Mouse (Mus musculus) intestine, embryonic 16.5 days (tissue): ENCODE data around the gene Ubac1. TPM values are rescaled to one million over a fixed set of nuclear protein-coding genes. Genes with fewer than 3 reads are reported as not detected.

ENCODE experiments used
- ATAC-seq: fragments of 200-750 bp; cut with Nextera tagmentation; 2 replicates; pipeline ENCODE4 v1.8.0; 2017; ENCODE audit warnings: moderate TSS enrichment, moderate library complexity
- H3K27ac ChIP-seq: fragments of 300-500 bp; sonication (generic); 2 replicates; pipeline ENCODE4 v1.5.1; 2014; ENCODE audit warnings: mild to moderate bottlenecking, low read length
- H3K27me3 ChIP-seq: fragments of 300-500 bp; sonication (generic); replicated peaks from 2 replicates; pipeline ENCODE4 v1.6.1; 2014; ENCODE audit warnings: low read length, control low read depth, mixed read lengths; ENCODE audit not compliant: control insufficient read depth, insufficient read depth
- H3K36me3 ChIP-seq: fragments of 300-500 bp; sonication (generic); 2 replicates; pipeline ENCODE4 v1.6.1; 2014; ENCODE audit warnings: low read length, control low read depth; ENCODE audit not compliant: control insufficient read depth, insufficient read depth
- H3K4me1 ChIP-seq: fragments of 300-500 bp; sonication (generic); 2 replicates; pipeline ENCODE4 v1.6.1; 2014; ENCODE audit warnings: low read length, control low read depth, mixed read lengths; ENCODE audit not compliant: control insufficient read depth, insufficient read depth
- H3K4me2 ChIP-seq: fragments of 300-500 bp; sonication (generic); 2 replicates; pipeline ENCODE4 v1.6.1; 2014; ENCODE audit warnings: low read depth, low read length, control low read depth
- H3K4me3 ChIP-seq: fragments of 300-500 bp; sonication (generic); 2 replicates; pipeline ENCODE4 v1.5.1; 2014; ENCODE audit warnings: mild to moderate bottlenecking, low read length
- H3K9ac ChIP-seq: fragments of 300-500 bp; sonication (generic); 2 replicates; pipeline ENCODE4 v1.6.1; 2014; ENCODE audit warnings: low read depth, low read length
- H3K9me3 ChIP-seq: fragments of 300-500 bp; sonication (generic); 2 replicates; pipeline ENCODE4 v1.6.1; 2016; ENCODE audit warnings: low read length, control low read depth; ENCODE audit not compliant: control insufficient read depth
- WGBS: fragments of 180-500 bp; shearing (Covaris S2); extraction: QIAGEN DNeasy Blood & Tissue Kit; methylation state at CpG from one replicate; pipeline ENCODE4 v1.1.7; 2014; 5-methylcytosine and 5-hydroxymethylcytosine counted together
- polyA plus RNA-seq: library from polyadenylated mRNA; unstranded; fragments of >200 nt; fragmentation: Nextera tagmentation; extraction: Ambion mirVana; gene quantifications from 2 replicates; pipeline ENCODE4 v1.2.1, GENCODE M21; 2015

Gene Ubac1
- polyA plus RNA-seq, 1 experiment from 2014 or later: 80.1 TPM

DNA sequence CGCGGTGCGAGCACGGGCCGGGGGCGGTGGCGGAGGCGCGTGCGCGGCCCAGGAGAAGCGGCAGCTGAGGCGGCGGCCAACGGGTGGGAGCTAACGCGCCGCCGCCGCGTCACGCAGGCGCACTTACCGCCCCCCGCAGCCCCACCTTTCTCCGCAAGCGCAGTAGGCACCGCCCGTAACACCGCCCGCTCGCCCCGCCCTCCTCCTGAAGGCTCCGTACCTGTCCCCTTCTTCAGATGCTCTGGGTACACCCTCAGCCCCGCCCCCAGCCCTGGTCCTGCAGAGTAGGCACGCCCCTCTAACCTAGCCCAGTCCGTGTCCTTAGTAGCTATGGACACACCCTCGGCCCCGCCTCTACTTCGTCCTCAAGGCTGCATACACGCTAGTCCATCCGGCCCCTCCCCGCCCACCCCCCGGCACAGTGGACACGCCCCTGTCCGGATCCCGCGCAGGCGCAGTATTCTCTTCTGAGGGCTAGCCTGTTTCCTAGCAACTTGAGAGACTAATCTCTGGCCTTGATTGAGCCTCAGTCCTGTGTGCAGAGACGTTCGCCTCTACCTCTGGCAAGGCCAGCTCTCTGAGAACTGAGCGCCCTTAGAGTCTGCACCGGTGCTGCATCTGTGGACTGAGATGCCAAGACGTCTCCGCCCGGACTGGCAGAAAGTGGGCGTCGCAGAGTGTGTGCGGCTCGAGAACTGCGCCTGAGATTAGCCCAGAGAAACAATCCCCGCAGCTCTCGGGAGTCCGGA is 38.2 kb downstream of the Ubac1 start, which contains the start of gene Camsap1:
TSS of gene Camsap1 (minus strand) at position 124 of the 749 bp plus-strand sequence.
- H3K4me2 ChIP-seq: peak within 1 kb of the TSS; percentile 92
- H3K9me3 ChIP-seq: no peaks in the 10 kb centered on the region
- no peaks in the 10 kb centered on the region for H3K27me3 ChIP-seq
- H3K9ac ChIP-seq: peak within 1 kb of the TSS; percentile 90
- H3K4me3 ChIP-seq: peak within 1 kb of the TSS; percentile 94
- peak within 1 kb of the TSS; percentile 76 for H3K27ac ChIP-seq
- under 1% methylated on average over 51 of the region's 64 CpGs for WGBS
- no peaks in the 10 kb centered on the region for H3K36me3 ChIP-seq
- H3K4me1 ChIP-seq: peaks cover 31% of the 10 kb centered on the region
- ATAC-seq: peak; percentile 100

DNA sequence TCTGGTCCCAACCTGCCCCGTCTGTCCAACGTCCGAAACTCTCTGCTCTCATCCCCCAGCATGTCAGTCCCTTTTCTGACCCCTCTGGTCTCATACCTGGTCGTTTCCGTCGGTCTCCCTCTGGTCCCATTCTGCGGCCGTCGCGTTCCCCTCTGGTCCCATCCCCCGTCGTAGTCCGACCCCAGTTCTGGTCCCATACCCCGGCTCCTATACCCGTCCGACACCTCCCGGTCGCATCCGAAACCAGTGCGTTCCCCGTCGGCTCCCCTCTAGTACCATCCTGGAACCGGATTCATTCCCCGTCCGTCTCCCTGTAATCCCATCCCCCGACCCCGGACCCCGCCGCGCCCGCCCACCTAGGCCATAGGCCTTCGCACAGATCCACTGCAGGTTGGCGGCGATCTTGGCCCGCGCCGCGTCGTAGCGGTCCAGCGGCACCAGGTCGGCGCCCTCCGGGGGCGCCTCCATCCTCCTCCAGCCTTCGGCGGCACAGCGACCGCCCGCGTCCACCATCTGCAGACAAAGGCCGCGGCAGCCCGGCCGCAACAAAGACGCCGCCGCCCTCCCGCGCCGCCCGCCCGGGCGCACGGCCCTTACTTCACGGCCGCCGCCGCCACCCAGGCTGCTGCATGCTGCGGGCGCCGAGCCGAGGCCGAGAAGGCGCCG is 39.0 kb downstream of the Ubac1 start:
- H3K4me1 ChIP-seq: peaks cover 35% of the 10 kb centered on the region
- no peaks in the 10 kb centered on the region for H3K36me3 ChIP-seq
- WGBS: under 1% methylated on average over 75 of the region's 76 CpGs
- H3K27ac ChIP-seq: peak overlapping the region; percentile 76
- H3K4me3 ChIP-seq: peak overlapping the region; percentile 94
- H3K9ac ChIP-seq: peak overlapping the region; percentile 90
- peak; percentile 11; the same call in 1 of the 2 replicates for ATAC-seq
- peak overlapping the region; percentile 92 for H3K4me2 ChIP-seq
- H3K27me3 ChIP-seq: no peaks in the 10 kb centered on the region
- H3K9me3 ChIP-seq: no peaks in the 10 kb centered on the region

DNA sequence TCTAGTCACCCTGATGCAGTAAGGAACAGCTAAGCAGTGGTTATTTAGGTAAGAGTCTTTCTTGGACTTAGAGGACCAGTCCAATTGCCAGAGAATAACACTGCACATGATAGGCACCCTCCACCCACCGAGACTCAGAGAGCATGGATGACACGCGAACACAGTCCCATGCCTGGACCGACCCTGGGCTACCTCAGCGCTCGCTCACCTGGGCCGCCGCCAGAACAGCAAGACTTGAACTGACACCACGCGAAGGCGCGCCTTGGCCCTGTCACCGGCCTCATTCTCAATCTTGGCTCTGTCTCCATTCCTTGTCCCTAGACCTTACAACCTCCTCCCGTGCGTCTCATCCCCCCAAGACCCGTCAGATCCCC is 39.5 kb downstream of the Ubac1 start:
- Histone ChIP-seq H3K27me3 (no peaks in the 10 kb centered on the region), H3K9ac (peak overlapping the region; percentile 90), H3K4me1 (peaks cover 35% of the 10 kb centered on the region), H3K4me2 (peak overlapping the region; percentile 92), H3K9me3 (no peaks in the 10 kb centered on the region), H3K27ac (no peak overlapping the region), H3K36me3 (no peaks in the 10 kb centered on the region), H3K4me3 (peak overlapping the region; percentile 94)
- WGBS: 0% methylated on average over 16 of the region's 16 CpGs
- no peak for ATAC-seq

DNA sequence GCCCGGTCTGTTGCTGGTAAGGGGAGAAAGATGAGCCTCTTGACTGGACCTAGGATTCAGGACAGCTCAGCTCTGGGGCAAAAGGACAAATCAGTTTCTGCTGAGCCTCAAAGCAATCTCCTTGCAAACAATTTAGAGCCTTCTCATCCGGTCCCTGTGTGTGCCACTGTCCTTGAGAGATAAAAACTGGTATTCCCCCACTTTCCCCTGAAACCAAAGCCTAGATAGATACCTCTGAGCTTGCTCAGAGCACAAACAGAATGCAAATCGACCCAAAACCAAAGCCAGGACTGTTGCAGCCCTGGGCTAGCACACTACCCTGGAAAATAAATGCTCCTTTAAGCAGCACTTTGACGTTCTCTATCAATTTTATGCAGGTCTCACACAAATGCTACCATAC is 42.5 kb downstream of the Ubac1 start:
- Histone ChIP-seq H3K4me1 (peaks cover 33% of the 10 kb centered on the region), H3K4me2 (no peak overlapping the region), H3K36me3 (no peaks in the 10 kb centered on the region), H3K9me3 (no peaks in the 10 kb centered on the region), H3K4me3 (no peak overlapping the region), H3K9ac (no peak overlapping the region), H3K27me3 (no peaks in the 10 kb centered on the region), H3K27ac (no peak overlapping the region)
- ATAC-seq: no peak
- WGBS: 75% methylated on average over 4 of the region's 4 CpGs

DNA sequence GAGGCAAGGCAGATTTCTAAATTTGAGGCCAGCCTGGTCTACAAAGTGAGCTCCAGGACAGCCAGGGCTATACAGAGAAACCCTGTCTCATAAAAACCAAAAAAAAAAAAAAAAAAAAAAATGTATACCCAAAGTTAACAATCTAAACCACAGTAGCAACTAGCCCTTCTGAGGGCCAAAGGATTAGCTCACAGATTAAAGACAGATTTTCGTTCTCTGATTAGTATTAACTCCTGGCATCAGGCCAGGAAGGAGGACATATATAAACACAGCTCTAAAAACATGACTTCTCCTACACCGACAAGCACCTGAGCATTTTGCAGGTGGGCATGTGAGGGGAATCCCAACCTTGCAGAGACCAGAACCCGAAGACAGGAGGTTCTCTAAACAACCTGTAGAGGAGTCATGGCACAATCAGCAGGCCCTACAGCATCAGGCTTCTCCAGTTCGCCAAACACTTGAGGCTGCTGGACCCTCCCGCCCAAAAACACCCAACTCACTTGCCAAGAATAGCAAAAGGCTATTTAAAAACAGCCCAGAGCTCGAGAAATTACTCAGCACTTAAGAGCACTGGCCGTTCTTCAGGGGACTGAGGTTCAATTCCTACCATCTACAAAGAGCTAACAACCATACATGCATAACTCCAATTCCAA is 43.8 kb downstream of the Ubac1 start:
- peaks cover 31% of the 10 kb centered on the region for H3K4me1 ChIP-seq
- no peak overlapping the region for H3K9ac ChIP-seq
- no peaks in the 10 kb centered on the region for H3K27me3 ChIP-seq
- H3K9me3 ChIP-seq: no peaks in the 10 kb centered on the region
- no peak for ATAC-seq
- H3K4me3 ChIP-seq: no peak overlapping the region
- H3K36me3 ChIP-seq: no peaks in the 10 kb centered on the region
- no peak overlapping the region for H3K27ac ChIP-seq
- 63% methylated on average over 7 of the region's 7 CpGs for WGBS
- H3K4me2 ChIP-seq: no peak overlapping the region

DNA sequence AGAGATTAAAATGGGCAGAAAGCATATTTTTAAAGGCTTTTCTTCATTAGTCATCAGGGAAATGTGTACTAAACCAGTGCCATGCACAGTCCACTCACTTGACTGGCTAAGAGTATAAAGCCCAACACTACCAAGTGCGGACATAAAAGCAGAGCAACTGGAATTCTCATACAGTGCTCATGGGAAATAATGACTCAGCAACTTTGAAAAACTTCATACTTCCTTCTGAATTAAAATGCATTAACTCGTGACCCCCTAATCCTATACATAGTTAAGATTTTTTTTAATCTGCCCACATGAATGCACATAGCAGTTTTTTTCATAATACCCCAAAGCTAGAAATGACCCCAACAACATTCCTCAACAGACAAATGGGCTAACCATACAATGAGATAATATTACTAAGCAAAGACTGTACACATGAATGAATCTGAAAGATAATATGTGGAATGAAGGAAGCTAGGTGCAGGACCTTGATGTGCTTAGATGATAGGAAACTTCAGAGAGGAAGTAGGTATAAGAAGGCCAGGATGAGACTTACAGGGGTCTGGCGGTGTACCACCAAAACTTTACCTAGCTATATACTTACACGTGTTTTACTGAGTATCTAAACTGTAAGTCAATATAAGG is 46.3 kb downstream of the Ubac1 start:
- no peak for ATAC-seq
- H3K36me3 ChIP-seq: no peaks in the 10 kb centered on the region
- no peak overlapping the region for H3K4me2 ChIP-seq
- no peak overlapping the region for H3K4me3 ChIP-seq
- H3K9ac ChIP-seq: no peak overlapping the region
- 87% methylated on average over 4 of the region's 4 CpGs for WGBS
- H3K9me3 ChIP-seq: no peaks in the 10 kb centered on the region
- H3K27me3 ChIP-seq: no peaks in the 10 kb centered on the region
- H3K4me1 ChIP-seq: peaks cover 23% of the 10 kb centered on the region
- H3K27ac ChIP-seq: no peak overlapping the region

DNA sequence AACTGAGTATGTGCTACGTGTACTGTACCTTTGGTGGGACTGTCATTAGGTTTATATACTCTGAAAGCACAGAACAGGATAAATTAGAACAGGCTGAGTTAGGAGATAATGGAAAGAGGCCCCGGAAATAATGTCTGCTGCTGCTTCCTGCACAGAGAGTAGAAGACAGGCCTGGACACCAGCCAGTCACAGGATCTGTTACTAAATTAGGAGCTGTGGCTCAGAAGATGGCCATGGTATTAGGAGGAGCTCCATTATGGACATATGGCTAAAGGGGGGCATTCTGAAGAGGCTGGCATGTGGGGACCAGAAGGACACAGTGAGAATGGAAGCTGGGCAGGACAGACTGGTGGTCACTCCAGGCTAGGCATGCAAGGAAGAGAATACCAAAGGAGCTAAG is 51.1 kb downstream of the Ubac1 start:
- no peak overlapping the region for H3K4me3 ChIP-seq
- WGBS: 61% methylated on average over 2 of the region's 2 CpGs
- H3K4me1 ChIP-seq: peaks cover 8% of the 10 kb centered on the region; the same call in 1 of the 2 replicates
- no peak overlapping the region for H3K9ac ChIP-seq
- no peaks in the 10 kb centered on the region for H3K27me3 ChIP-seq
- no peak for ATAC-seq
- H3K9me3 ChIP-seq: no peaks in the 10 kb centered on the region
- no peak overlapping the region for H3K27ac ChIP-seq
- H3K36me3 ChIP-seq: peaks cover 4% of the 10 kb centered on the region; the same call in 1 of the 2 replicates
- no peak overlapping the region for H3K4me2 ChIP-seq

DNA sequence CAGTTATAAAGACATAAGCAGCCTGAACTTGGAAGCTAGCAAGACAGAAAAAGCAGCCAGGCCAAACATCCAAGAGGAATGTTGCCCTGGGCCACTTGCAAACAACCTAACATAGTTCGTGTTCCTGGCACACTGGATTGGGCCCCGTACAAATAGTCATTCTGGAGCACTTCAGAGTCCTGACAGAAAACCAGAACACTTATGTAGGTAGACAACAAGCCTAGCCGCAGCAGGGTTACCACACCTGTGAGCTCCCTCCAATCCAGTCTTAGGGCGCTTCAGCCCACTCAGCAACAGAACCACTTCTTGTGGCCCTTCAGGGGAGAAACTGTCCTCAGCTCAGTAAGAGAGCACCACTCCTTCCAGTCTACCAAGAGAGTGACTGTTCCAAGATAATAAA is 52.2 kb downstream of the Ubac1 start:
- Histone ChIP-seq H3K9ac (no peak overlapping the region), H3K4me1 (peaks cover 8% of the 10 kb centered on the region; the same call in 1 of the 2 replicates), H3K27ac (no peak overlapping the region), H3K36me3 (peaks cover 6% of the 10 kb centered on the region), H3K9me3 (no peaks in the 10 kb centered on the region), H3K4me2 (no peak overlapping the region), H3K27me3 (no peaks in the 10 kb centered on the region), H3K4me3 (no peak overlapping the region)
- 87% methylated on average over 4 of the region's 4 CpGs for WGBS
- no peak for ATAC-seq

DNA sequence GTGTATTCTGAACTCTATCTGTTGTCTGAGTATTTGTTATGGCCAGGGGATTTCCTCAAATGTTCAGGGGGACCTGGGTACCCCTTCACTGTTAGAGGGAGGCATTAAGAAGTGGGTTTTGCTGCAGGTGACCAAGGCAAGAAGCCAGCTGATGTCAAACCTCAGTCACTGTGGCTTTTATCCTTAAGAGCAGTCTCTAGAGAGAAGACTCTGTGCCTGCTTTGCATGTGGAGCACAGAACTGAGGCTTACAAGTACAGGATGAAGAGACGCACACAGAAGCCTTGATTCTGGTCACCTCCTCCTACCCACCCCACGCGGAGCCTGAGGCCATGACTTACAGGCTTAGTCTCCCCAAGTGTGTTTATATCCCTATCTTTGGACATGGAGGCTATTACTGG is 72.3 kb downstream of the Ubac1 start:
- WGBS: 95% methylated on average over 3 of the region's 3 CpGs

More for the DNA sequence above, 72.3 kb downstream of the Ubac1 start:
- H3K9me3 ChIP-seq: no peaks in the 10 kb centered on the region
- no peak overlapping the region for H3K27ac ChIP-seq
- no peak overlapping the region for H3K4me2 ChIP-seq
- H3K36me3 ChIP-seq: peaks cover 3% of the 10 kb centered on the region; the same call in 1 of the 2 replicates
- no peak overlapping the region for H3K9ac ChIP-seq
- H3K4me1 ChIP-seq: no peaks in the 10 kb centered on the region
- H3K27me3 ChIP-seq: no peaks in the 10 kb centered on the region
- no peak overlapping the region for H3K4me3 ChIP-seq
- no peak for ATAC-seq
